Mouse (Mus musculus) CH12.LX (cell line): ENCODE measurements at regions not wholly inside any gene's neighbourhood (a gene's known extent, or its start where the extent isn't known, plus 50 kb on each side); places are given as distances from the start of the nearest gene placed in this dataset.

Source experiments
- DNase-seq: peaks from one replicate; pipeline ENCODE4 v3.0.0-alpha.2; 2013; ENCODE audit errors: extremely low read depth
- H3K27ac ChIP-seq: 2 replicates; pipeline ENCODE4 v1.5.1; 2012; ENCODE audit warnings: low read depth, mild to moderate bottlenecking, control low read depth, moderate library complexity; ENCODE audit not compliant: insufficient read depth
- H3K27me3 ChIP-seq: replicated peaks from 2 replicates; pipeline ENCODE3; 2012; ENCODE audit warnings: inconsistent platforms
- H3K36me3 ChIP-seq, 2 experiments: replicated peaks in 1 of 2; 2 replicates each; pipeline versions ENCODE3 to v1.6.1; 2012; ENCODE audit warnings: inconsistent platforms in 1 of 2, low read length in 1 of 2, mild to moderate bottlenecking in 1 of 2, mixed read lengths in 1 of 2, moderate library complexity in 1 of 2; ENCODE audit not compliant: control insufficient read depth in 1 of 2, insufficient read depth in 1 of 2
- H3K4me1 ChIP-seq, 2 experiments: 2 replicates each; pipeline ENCODE4 v1.6.1; 2012; ENCODE audit warnings: inconsistent platforms in 1 of 2, moderate library complexity in 1 of 2; ENCODE audit not compliant: insufficient read depth in 2 of 2, control insufficient read depth in 1 of 2
- H3K4me2 ChIP-seq: 2 replicates; pipeline ENCODE4 v1.6.1; 2012; ENCODE audit warnings: low read depth, mild to moderate bottlenecking, control low read depth; ENCODE audit not compliant: poor library complexity, insufficient read depth, severe bottlenecking
- H3K4me3 ChIP-seq, 3 experiments: fragments of 150-350 bp in 1 of 3; sonication (generic) in 1 of 3; replicated peaks in 1 of 3; 2 replicates each; pipeline versions ENCODE3 to v1.5.1; 2011 to 2012; ENCODE audit warnings: low read depth in 2 of 3, low read length in 2 of 3, mild to moderate bottlenecking in 2 of 3, moderate library complexity in 2 of 3, control low read depth in 1 of 3, improper control_type of control experiment in 1 of 3, inconsistent platforms in 1 of 3, mixed read lengths in 1 of 3; ENCODE audit not compliant: poor library complexity in 1 of 3
- H3K79me2 ChIP-seq: replicated peaks from 2 replicates; pipeline ENCODE4 v1.6.1; 2012; ENCODE audit warnings: mild to moderate bottlenecking, moderate library complexity; ENCODE audit not compliant: control insufficient read depth, poor library complexity, insufficient read depth, severe bottlenecking; ENCODE audit errors: extremely low read depth
- H3K9ac ChIP-seq: 2 replicates; pipeline ENCODE4 v1.6.1; 2012; ENCODE audit warnings: low read depth, mild to moderate bottlenecking, control low read depth, moderate library complexity; ENCODE audit not compliant: insufficient read depth
- H3K9me3 ChIP-seq: replicated peaks from 2 replicates; pipeline ENCODE3; 2012; ENCODE audit warnings: low read length, inconsistent platforms, mixed read lengths
- CHD2 ChIP-seq: IDR thresholded peaks from 2 replicates; pipeline ENCODE4 v1.6.1; 2011; ENCODE audit warnings: low read length, improper control_type of control experiment
- ELF1 ChIP-seq: IDR thresholded peaks from 2 replicates; pipeline ENCODE4 v1.6.1; 2014; ENCODE audit warnings: low read depth, mild to moderate bottlenecking, inconsistent platforms, low read length, improper control_type of control experiment
- EP300 ChIP-seq: IDR thresholded peaks from 2 replicates; pipeline ENCODE4 v1.6.1; 2011; ENCODE audit warnings: low read length, improper control_type of control experiment
- HCFC1 ChIP-seq: IDR thresholded peaks from 2 replicates; pipeline ENCODE4 v1.6.1; 2012; ENCODE audit warnings: low read depth, mild to moderate bottlenecking, inconsistent platforms, low read length, improper control_type of control experiment
- MAFK ChIP-seq: IDR thresholded peaks from 2 replicates; pipeline ENCODE4 v1.6.1; 2011; ENCODE audit warnings: low read length, improper control_type of control experiment; ENCODE audit not compliant: insufficient replicate concordance
- MAZ ChIP-seq: IDR thresholded peaks from 2 replicates; pipeline ENCODE4 v1.6.1; 2012; ENCODE audit warnings: low read depth, mild to moderate bottlenecking, inconsistent platforms, low read length, improper control_type of control experiment, moderate library complexity
- NELFE ChIP-seq: IDR thresholded peaks from 2 replicates; pipeline ENCODE4 v1.6.1; 2011; ENCODE audit warnings: low read depth, low read length, improper control_type of control experiment
- NRF1 ChIP-seq: IDR thresholded peaks from 2 replicates; pipeline ENCODE4 v1.6.1; 2014; ENCODE audit warnings: low read depth, mild to moderate bottlenecking, inconsistent platforms, low read length, improper control_type of control experiment, moderate library complexity
- POLR2A ChIP-seq: IDR thresholded peaks from 2 replicates; pipeline ENCODE4 v1.6.1; 2011; ENCODE audit warnings: low read depth, mild to moderate bottlenecking, improper control_type of control experiment, low read length
- RCOR1 ChIP-seq: conservative IDR thresholded peaks from 2 replicates; pipeline ENCODE4 v1.6.1; 2012; ENCODE audit warnings: low read depth, mild to moderate bottlenecking, inconsistent platforms, low read length, improper control_type of control experiment
- TCF12 ChIP-seq: IDR thresholded peaks from 2 replicates; pipeline ENCODE4 v1.6.1; 2014; ENCODE audit warnings: low read depth, mild to moderate bottlenecking, inconsistent platforms, low read length, improper control_type of control experiment
- USF1 ChIP-seq: IDR thresholded peaks from 2 replicates; pipeline ENCODE4 v1.6.1; 2014; ENCODE audit warnings: low read depth, mild to moderate bottlenecking, inconsistent platforms, low read length, improper control_type of control experiment
- ZNF384 ChIP-seq: IDR thresholded peaks from 2 replicates; pipeline ENCODE4 v1.6.1; 2012; ENCODE audit warnings: low read depth, low read length, improper control_type of control experiment, inconsistent platforms
- dilution Hi-C: fragments of 300-500 bp; cut with MboI; formaldehyde crosslinking; loops from 2 replicates; pipeline ENCODE4 v1.14.3; 2020; ENCODE audit warnings: low sequenced_read_pairs; ENCODE audit not compliant: extremely low pct_unique_long_range_greater_than_20kb, extremely low pct_ligation_motif_present
- in situ Hi-C: fragments of 300-500 bp; cut with MboI; formaldehyde crosslinking; loops from 3 replicates; pipeline ENCODE4 v1.14.3; 2019; ENCODE audit warnings: low sequenced_read_pairs, low pct_ligation_motif_present, low pct_unique_long_range_greater_than_20kb, mixed read lengths

- Histone ChIP-seq H3K4me1 (peaks cover 0 to 10% of the 10 kb centered on the region in 2 experiments; a peak in 1 of 4 replicates), H3K27ac (no peak overlapping the region), H3K36me3 (no peaks in the 10 kb centered on the region), H3K27me3 (no peaks in the 10 kb centered on the region), H3K4me3 (no peak overlapping the region)
- dilution Hi-C loops = no loop called here
- no peak for DNase-seq
- TF ChIP-seq EP300 (no peak), NRF1 (no peak), CHD2 (no peak), USF1 (no peak), ELF1 (no peak)
- TF ChIP-seq, all 38 proteins: peak for 0
- no peak overlapping the region for H3K9ac ChIP-seq
- no peak overlapping the region for H3K4me2 ChIP-seq
- in situ Hi-C loops = no loop called here
- no peaks in the 10 kb centered on the region for H3K79me2 ChIP-seq
- H3K9me3 ChIP-seq = no peaks in the 10 kb centered on the region
These were observed 616.5 kb downstream of the Pard3 start for GRCm38 (mm10) chr8:127680205-127680604.

DNA sequence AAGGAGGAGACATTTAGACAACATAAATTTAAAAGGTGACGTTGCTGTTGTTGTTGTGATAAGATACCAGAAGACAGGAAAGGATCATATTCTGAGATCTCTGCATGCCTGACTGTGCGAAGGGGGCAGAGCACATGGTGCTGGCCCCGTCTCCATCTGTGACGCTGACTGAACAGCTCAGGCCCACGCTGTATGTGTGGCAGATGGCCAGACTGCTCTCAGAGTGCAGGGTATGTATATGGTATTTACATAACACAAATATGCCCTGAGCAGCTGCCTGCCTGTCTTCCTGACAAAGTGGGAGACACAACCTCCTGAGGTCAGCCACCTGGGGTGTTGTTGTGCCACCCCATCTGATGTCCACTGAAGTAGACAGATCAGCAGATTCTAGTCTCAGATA lies 620.5 kb downstream of the Pard3 start:
- no peak overlapping the region for H3K4me2 ChIP-seq
- dilution Hi-C loops (no loop called here), in situ Hi-C loops (no loop called here)
- H3K36me3 ChIP-seq = no peaks in the 10 kb centered on the region
- H3K27ac ChIP-seq = no peak overlapping the region
- H3K4me1 ChIP-seq = peaks cover 0 to 10% of the 10 kb centered on the region in 2 experiments; a peak in 1 of 4 replicates
- no peak overlapping the region for H3K9ac ChIP-seq
- no peaks in the 10 kb centered on the region for H3K9me3 ChIP-seq
- TF ChIP-seq ZNF384 = no peak
- no peak for TF ChIP-seq RCOR1
- TF ChIP-seq CHD2 = no peak
- TF ChIP-seq MAZ = no peak
- DNase-seq = no peak
- no peak overlapping the region for H3K4me3 ChIP-seq
- no peaks in the 10 kb centered on the region for H3K27me3 ChIP-seq
- H3K79me2 ChIP-seq = no peaks in the 10 kb centered on the region

DNA sequence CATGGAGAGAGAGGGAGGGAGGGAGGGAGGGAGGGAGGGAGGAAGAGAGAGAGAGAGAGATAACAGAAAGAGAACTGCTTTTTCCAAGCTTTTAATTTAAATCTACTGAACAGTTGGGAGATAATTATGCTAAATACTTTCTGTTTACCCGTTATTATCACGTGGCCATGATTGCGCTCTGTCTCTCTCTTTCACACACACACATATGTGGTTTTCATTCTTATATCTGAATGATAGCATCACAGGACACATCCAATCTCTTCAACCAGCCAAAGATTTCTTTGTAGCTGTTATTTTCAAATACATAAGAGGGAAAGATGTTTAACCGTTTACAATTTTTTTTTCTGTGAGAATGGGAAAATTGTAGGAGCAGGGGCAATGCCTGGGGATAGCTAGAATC lies 627.1 kb downstream of the Pard3 start:
- Histone ChIP-seq H3K79me2 (no peaks in the 10 kb centered on the region), H3K4me2 (no peak overlapping the region), H3K4me3 (no peak overlapping the region), H3K27me3 (no peaks in the 10 kb centered on the region), H3K9ac (no peak overlapping the region), H3K36me3 (no peaks in the 10 kb centered on the region), H3K4me1 (no peaks in the 10 kb centered on the region), H3K27ac (no peak overlapping the region), H3K9me3 (no peaks in the 10 kb centered on the region)
- no peak for DNase-seq
- in situ Hi-C loops = no loop called here
- dilution Hi-C loops = no loop called here
- TF ChIP-seq CHD2 (no peak), TCF12 (no peak), MAFK (no peak), POLR2A (no peak), NRF1 (no peak), RCOR1 (no peak), NELFE (no peak), HCFC1 (no peak)
